Mouse (Mus musculus): ENCODE measurements at regions not wholly inside any gene's neighbourhood (a gene's known extent, or its start where the extent isn't known, plus 50 kb on each side); places are given as distances from the start of the nearest gene placed in this dataset.

- no peak for DNase-seq (ENCODE audit: low spot score in 2 of 2)
Observed at GRCm38 (mm10) chr8:36361818-36362217, 596.2 kb downstream of the Gm19410 start.

DNA sequence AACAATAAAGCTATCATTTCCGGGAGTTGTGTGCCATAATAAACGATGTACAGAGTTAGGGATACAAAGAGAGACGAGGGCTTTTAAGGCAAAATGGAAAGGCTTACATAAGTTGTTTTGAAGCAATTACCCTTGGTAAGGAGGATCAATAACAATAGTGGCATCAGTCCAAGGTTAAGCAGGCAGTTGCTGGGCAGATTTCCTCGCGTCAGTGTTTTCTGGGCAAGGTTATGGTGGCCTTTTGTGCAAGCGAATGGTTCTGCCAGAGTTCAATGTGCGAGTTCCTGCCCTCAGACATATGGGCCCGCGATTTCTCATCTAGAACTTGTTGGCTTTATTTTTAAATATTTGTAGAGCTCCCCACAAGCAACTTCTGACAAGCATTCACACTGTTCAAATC is 597.7 kb downstream of the Gm19410 start:
- no peak for DNase-seq (ENCODE audit: low spot score in 2 of 2)

- DNase-seq (ENCODE audit: low spot score in 2 of 2): no peak
Observed at GRCm38 (mm10) chr8:36364567-36365231, 599.1 kb downstream of the Gm19410 start.

DNA sequence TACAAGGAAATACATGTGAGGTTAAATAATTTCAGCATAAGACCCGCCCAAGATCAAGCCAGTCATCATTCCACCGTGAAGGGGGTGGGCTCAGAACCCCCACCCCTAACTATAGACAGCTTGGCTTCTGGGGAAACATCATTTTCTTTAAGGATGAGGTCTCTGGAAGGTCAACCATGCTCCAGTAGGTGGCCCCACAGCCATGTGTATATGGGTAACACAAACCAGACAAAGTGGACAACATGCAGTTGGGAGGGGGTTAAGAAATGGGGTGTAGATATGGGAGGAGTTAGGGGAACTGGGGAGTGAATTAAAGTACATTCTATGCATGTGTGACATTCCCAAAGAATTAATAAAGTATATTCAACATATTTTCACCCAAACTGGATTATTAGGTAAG is 600.4 kb downstream of the Gm19410 start:
- no peak for DNase-seq (ENCODE audit: low spot score in 2 of 2)

DNA sequence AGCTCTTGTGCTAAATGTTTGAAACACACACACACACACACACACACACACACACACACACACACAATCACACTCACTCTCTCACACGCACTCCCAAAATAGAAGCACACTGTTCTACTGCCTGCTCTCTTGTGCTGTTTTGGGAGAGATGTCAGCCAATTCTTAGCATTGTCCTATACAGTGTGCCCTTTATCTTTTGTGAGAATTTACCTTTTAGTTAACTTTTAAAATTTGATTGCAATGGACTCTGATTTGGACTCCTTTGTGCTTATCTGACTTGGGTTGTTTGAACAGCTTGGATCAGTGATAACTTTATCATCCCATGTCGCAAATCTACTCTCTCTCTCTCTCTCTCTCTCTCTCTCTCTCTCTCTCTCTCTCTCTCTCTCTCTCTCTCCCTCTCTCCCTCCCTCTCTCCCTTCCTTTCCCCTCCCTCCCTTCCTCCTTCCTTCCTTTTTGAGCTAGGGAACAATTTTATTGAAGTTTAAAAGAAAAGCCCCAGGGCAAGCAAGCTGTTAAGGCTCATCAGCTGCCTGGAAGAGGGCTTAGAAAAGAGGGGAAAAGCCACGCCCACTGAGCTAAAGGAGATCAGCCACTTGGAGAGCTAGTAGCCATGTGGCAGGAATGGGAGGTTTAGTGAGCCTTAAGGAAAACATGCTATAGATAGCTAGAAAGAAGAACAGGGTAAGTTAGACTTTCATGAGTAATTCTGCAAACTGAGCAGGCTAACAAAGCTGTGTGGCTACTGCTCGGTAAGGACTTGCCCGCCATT is 611.2 kb downstream of the Gm19410 start:
- DNase-seq (ENCODE audit: low spot score in 2 of 2): no peak

DNA sequence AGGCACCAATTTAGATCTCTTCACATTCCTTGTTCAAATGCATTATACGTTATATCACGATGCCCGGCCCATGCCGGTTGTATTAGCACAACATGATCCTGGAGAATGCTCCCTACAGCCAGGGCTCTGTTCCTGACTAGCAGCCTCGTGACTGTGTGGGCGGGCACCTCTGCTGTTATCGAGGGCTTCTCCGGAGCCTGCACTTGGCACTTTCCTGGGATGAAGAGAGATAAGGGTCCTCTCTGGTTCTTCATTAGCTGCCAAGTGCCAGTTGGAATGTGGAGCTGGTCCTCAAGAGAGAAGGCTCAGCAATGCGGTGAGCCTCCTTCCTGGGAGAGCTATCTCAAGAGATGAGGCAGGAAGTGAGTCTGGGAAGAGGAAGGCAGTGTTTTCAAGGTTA is 598.9 kb upstream of the AI429214 start:
- DNase-seq (ENCODE audit: low spot score in 2 of 2): no peak

DNA sequence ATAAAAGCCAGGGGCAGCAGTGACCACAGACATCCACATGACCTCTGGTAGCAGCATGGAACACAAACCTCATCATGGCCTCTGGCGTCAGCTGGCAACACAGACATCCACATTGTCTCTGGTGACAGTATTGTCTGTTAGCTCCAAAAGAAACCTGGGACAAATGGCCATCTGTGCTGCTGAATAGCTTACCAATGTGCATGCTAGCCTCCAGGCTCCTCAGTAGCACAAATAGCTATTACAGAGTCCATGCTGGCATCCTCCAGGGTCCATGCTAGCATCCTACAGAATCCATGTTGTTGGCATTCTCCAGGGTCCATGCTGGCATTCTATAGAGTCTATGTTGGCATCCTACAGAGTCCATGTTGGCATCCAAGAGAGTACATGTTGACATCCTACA is 596.9 kb upstream of the AI429214 start:
- no peak for DNase-seq (ENCODE audit: low spot score in 2 of 2)

- DNase-seq (ENCODE audit: low spot score in 2 of 2): peak; percentile 41
Observed at GRCm38 (mm10) chr8:36406706-36407105, 586.7 kb upstream of the AI429214 start.
